Mouse (Mus musculus): ENCODE results near the gene Scrg1. TPM values are rescaled to one million over a fixed set of nuclear protein-coding genes. Genes with fewer than 3 reads are reported as not detected.

Scrg1 gene
- polyA plus RNA-seq, 1 experiment from 2014 or later: 0.61 TPM

- H3K4me3 ChIP-seq: no peak overlapping the region
- H3K27me3 ChIP-seq (ENCODE audit: insufficient read depth, poor library complexity, severe bottlenecking): no peaks in the 10 kb centered on the region
- WGBS: 59% methylated on average over 5 of the region's 5 CpGs
- H3K4me1 ChIP-seq (replicated peaks): no peaks in the 10 kb centered on the region
- DNase-seq (ENCODE audit: low spot score): no peak
- no peaks in the 10 kb centered on the region for H3K36me3 ChIP-seq
- no peaks in the 10 kb centered on the region for H3K9me3 ChIP-seq
- no peak overlapping the region for H3K27ac ChIP-seq
Measured at GRCm38 (mm10) chr8:57468624-57469023, 12.9 kb downstream of the Scrg1 start.

GRCm38 (mm10) chr8:57470863-57471262, 15.1 kb downstream of the Scrg1 start:
- Histone ChIP-seq H3K36me3 (no peaks in the 10 kb centered on the region), H3K27ac (no peak overlapping the region), H3K4me1 (replicated peaks) (no peaks in the 10 kb centered on the region), H3K27me3 (ENCODE audit: insufficient read depth, poor library complexity, severe bottlenecking) (no peaks in the 10 kb centered on the region), H3K4me3 (no peak overlapping the region), H3K9me3 (no peaks in the 10 kb centered on the region)
- DNase-seq (ENCODE audit: low spot score): no peak
- WGBS: 96% methylated on average over 5 of the region's 5 CpGs

GRCm38 (mm10) chr8:57473751-57474150, 18.0 kb downstream of the Scrg1 start:
- H3K9me3 ChIP-seq: no peaks in the 10 kb centered on the region
- no peaks in the 10 kb centered on the region for H3K27me3 ChIP-seq (ENCODE audit: insufficient read depth, poor library complexity, severe bottlenecking)
- no peak for DNase-seq (ENCODE audit: low spot score)
- no peaks in the 10 kb centered on the region for H3K4me1 ChIP-seq (replicated peaks)
- WGBS: 85% methylated on average over 6 of the region's 6 CpGs
- no peak overlapping the region for H3K27ac ChIP-seq
- no peaks in the 10 kb centered on the region for H3K36me3 ChIP-seq
- H3K4me3 ChIP-seq: no peak overlapping the region

GRCm38 (mm10) chr8:57478406-57478805, 22.7 kb downstream of the Scrg1 start:
- no peak for DNase-seq (ENCODE audit: low spot score)
- 76% methylated on average over 3 of the region's 3 CpGs for WGBS
- H3K36me3 ChIP-seq: peaks cover 34% of the 10 kb centered on the region
- H3K9me3 ChIP-seq: no peaks in the 10 kb centered on the region
- H3K4me1 ChIP-seq (replicated peaks): no peaks in the 10 kb centered on the region
- H3K27me3 ChIP-seq (ENCODE audit: insufficient read depth, poor library complexity, severe bottlenecking): no peaks in the 10 kb centered on the region
- H3K27ac ChIP-seq: no peak overlapping the region
- H3K4me3 ChIP-seq: no peak overlapping the region

GRCm38 (mm10) chr8:57479700-57480099, 24.0 kb downstream of the Scrg1 start:
- H3K4me1 ChIP-seq (replicated peaks): no peaks in the 10 kb centered on the region
- no peak overlapping the region for H3K27ac ChIP-seq
- H3K4me3 ChIP-seq: no peak overlapping the region
- WGBS: 94% methylated on average over 8 of the region's 8 CpGs
- peaks cover 47% of the 10 kb centered on the region for H3K36me3 ChIP-seq
- no peaks in the 10 kb centered on the region for H3K9me3 ChIP-seq
- H3K27me3 ChIP-seq (ENCODE audit: insufficient read depth, poor library complexity, severe bottlenecking): no peaks in the 10 kb centered on the region
- no peak for DNase-seq (ENCODE audit: low spot score)

- Histone ChIP-seq H3K27me3 (ENCODE audit: insufficient read depth, poor library complexity, severe bottlenecking) (no peaks in the 10 kb centered on the region), H3K4me3 (no peak overlapping the region), H3K4me1 (replicated peaks) (peaks cover 6% of the 10 kb centered on the region), H3K36me3 (peaks cover 54% of the 10 kb centered on the region), H3K9me3 (no peaks in the 10 kb centered on the region), H3K27ac (no peak overlapping the region)
- WGBS: 74% methylated on average over 4 of the region's 4 CpGs
- DNase-seq (ENCODE audit: low spot score): no peak
Measured at GRCm38 (mm10) chr8:57480606-57481005, 24.9 kb downstream of the Scrg1 start.

- peak; percentile 74 for DNase-seq (ENCODE audit: low spot score)
- Histone ChIP-seq H3K4me3 (peak overlapping the region; percentile 96), H3K27me3 (ENCODE audit: insufficient read depth, poor library complexity, severe bottlenecking) (no peaks in the 10 kb centered on the region), H3K36me3 (peaks cover 37% of the 10 kb centered on the region), H3K9me3 (no peaks in the 10 kb centered on the region), H3K27ac (peak overlapping the region; percentile 99), H3K4me1 (replicated peaks) (peaks cover 13% of the 10 kb centered on the region)
- WGBS: under 1% methylated on average over 54 of the region's 54 CpGs
Measured at GRCm38 (mm10) chr8:57486491-57487440, 31.0 kb downstream of the Scrg1 start.

GRCm38 (mm10) chr8:57487441-57488155, 31.9 kb downstream of the Scrg1 start, which contains the start of gene Sap30:
TSS of gene Sap30 (minus strand) at chr8:57487860.
- Histone ChIP-seq H3K27me3 (ENCODE audit: insufficient read depth, poor library complexity, severe bottlenecking) (no peaks in the 10 kb centered on the region), H3K9me3 (no peaks in the 10 kb centered on the region), H3K4me3 (peak within 1 kb of the TSS; percentile 96), H3K36me3 (peaks cover 29% of the 10 kb centered on the region), H3K27ac (peak within 1 kb of the TSS; percentile 99), H3K4me1 (replicated peaks) (peaks cover 13% of the 10 kb centered on the region)
- DNase-seq (ENCODE audit: low spot score): peak; percentile 100
- under 1% methylated on average over 66 of the region's 66 CpGs for WGBS

- Histone ChIP-seq H3K36me3 (peaks cover 21% of the 10 kb centered on the region), H3K27ac (peak overlapping the region; percentile 99), H3K9me3 (no peaks in the 10 kb centered on the region), H3K4me1 (replicated peaks) (peaks cover 13% of the 10 kb centered on the region), H3K4me3 (peak overlapping the region; percentile 96), H3K27me3 (ENCODE audit: insufficient read depth, poor library complexity, severe bottlenecking) (no peaks in the 10 kb centered on the region)
- peak; percentile 83 for DNase-seq (ENCODE audit: low spot score)
- WGBS: 0% methylated on average over 25 of the region's 25 CpGs
Measured at GRCm38 (mm10) chr8:57488312-57488765, 32.6 kb downstream of the Scrg1 start.

GRCm38 (mm10) chr8:57489366-57489765, 33.6 kb downstream of the Scrg1 start:
- H3K27me3 ChIP-seq (ENCODE audit: insufficient read depth, poor library complexity, severe bottlenecking): no peaks in the 10 kb centered on the region
- no peak for DNase-seq (ENCODE audit: low spot score)
- no peak overlapping the region for H3K4me3 ChIP-seq
- H3K27ac ChIP-seq: no peak overlapping the region
- H3K36me3 ChIP-seq: peaks cover 11% of the 10 kb centered on the region
- WGBS: 91% methylated on average over 1 of the region's 1 CpGs
- peaks cover 13% of the 10 kb centered on the region for H3K4me1 ChIP-seq (replicated peaks)
- H3K9me3 ChIP-seq: no peaks in the 10 kb centered on the region

- H3K27me3 ChIP-seq (ENCODE audit: insufficient read depth, poor library complexity, severe bottlenecking): no peaks in the 10 kb centered on the region
- no peak overlapping the region for H3K27ac ChIP-seq
- no peak overlapping the region for H3K4me3 ChIP-seq
- H3K4me1 ChIP-seq (replicated peaks): peaks cover 13% of the 10 kb centered on the region
- no peaks in the 10 kb centered on the region for H3K9me3 ChIP-seq
- no peak for DNase-seq (ENCODE audit: low spot score)
- H3K36me3 ChIP-seq: peaks cover 6% of the 10 kb centered on the region
Measured at GRCm38 (mm10) chr8:57489896-57490295, 34.2 kb downstream of the Scrg1 start.

GRCm38 (mm10) chr8:57491873-57492272, 36.1 kb downstream of the Scrg1 start:
- no peak overlapping the region for H3K4me3 ChIP-seq
- no peaks in the 10 kb centered on the region for H3K9me3 ChIP-seq
- DNase-seq (ENCODE audit: low spot score): no peak
- H3K36me3 ChIP-seq: no peaks in the 10 kb centered on the region
- 92% methylated on average over 4 of the region's 4 CpGs for WGBS
- H3K27me3 ChIP-seq (ENCODE audit: insufficient read depth, poor library complexity, severe bottlenecking): no peaks in the 10 kb centered on the region
- H3K4me1 ChIP-seq (replicated peaks): 0 out of 2 replicates have a peak, but pooled peaks cover 4% of the 10 kb centered on the region
- H3K27ac ChIP-seq: no peak overlapping the region

- H3K9me3 ChIP-seq: no peaks in the 10 kb centered on the region
- H3K27ac ChIP-seq: no peak overlapping the region
- 0 out of 2 replicates have a peak, but pooled peaks cover 3% of the 10 kb centered on the region for H3K36me3 ChIP-seq
- H3K27me3 ChIP-seq (ENCODE audit: insufficient read depth, poor library complexity, severe bottlenecking): no peaks in the 10 kb centered on the region
- DNase-seq (ENCODE audit: low spot score): no peak
- WGBS: 77% methylated on average over 8 of the region's 8 CpGs
- no peak overlapping the region for H3K4me3 ChIP-seq
- peaks cover 10% of the 10 kb centered on the region; the same call in 1 of the 2 replicates for H3K4me1 ChIP-seq (replicated peaks)
Measured at GRCm38 (mm10) chr8:57498494-57498846, 42.7 kb downstream of the Scrg1 start.

All from hindbrain, embryonic 10.5 days (tissue).